Mouse (Mus musculus): ENCODE results near the gene Abhd12b. TPM values are rescaled to one million over a fixed set of nuclear protein-coding genes. Genes with fewer than 3 reads are reported as not detected.
A peak's percentile ranks its signal among the peaks of the same experiment; 100 is the strongest.

Abhd12b gene
- polyA plus RNA-seq, 1 experiment from 2014 or later: not detected

GRCm38 (mm10) chr12:70129105-70129504 lies 24.8 kb upstream of the Abhd12b start:
- H3K27ac ChIP-seq (ENCODE audit: low read depth, low read length): no peak overlapping the region
- H3K27me3 ChIP-seq (ENCODE audit: control insufficient read depth, insufficient read depth, low read length): no peaks in the 10 kb centered on the region
- no peaks in the 10 kb centered on the region for H3K36me3 ChIP-seq (ENCODE audit: control insufficient read depth, insufficient read depth, low read length)
- 24% methylated on average over 5 of the region's 5 CpGs for WGBS (ENCODE audit: insufficient replicate concordance)
- H3K4me1 ChIP-seq (ENCODE audit: control insufficient read depth, insufficient read depth, low read length): no peaks in the 10 kb centered on the region
- H3K9me3 ChIP-seq (replicated peaks; ENCODE audit: control insufficient read depth, low read length): no peaks in the 10 kb centered on the region
- no peak overlapping the region for H3K4me2 ChIP-seq
- ATAC-seq (replicated peaks; ENCODE audit: insufficient number of reproducible peaks, low FRiP score, low TSS enrichment): no peak
- no peak overlapping the region for H3K4me3 ChIP-seq (ENCODE audit: low read depth, low read length)
- H3K9ac ChIP-seq (ENCODE audit: low read depth, low read length): no peak overlapping the region

DNA sequence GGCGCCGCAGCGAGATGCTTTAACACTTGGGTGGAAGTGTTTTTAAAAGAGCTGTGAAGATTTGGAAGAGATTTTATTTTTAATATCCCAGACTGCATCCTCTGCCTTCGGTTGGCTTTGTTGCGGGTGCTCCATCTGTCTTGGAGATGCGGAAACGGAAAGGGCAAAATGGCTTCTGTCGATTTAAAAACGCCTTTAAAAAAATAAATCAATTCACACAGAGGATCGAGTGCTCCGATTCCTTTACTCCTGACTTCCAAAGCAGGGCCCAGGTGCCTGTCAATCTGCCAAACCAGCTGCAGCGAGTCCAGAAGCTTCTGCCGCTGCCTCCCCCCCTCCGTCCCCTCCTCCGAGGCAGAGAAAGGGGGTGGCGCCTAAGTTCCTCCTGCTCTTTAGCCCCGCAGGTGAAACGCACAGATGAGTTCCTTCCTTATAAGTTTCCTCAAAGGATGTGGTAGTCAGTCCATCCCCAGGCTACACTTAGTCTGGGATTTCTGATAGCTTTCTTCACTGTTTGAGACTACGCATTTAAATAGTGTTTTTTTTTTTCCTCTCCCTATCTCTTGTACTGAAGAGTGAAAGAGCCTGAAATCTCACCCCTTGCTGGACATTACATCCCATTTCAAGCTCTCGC lies 22.8 kb upstream of the Abhd12b start:
- Histone ChIP-seq H3K4me2 (peak overlapping the region; percentile 51), H3K4me3 (ENCODE audit: low read depth, low read length) (no peak overlapping the region), H3K9ac (ENCODE audit: low read depth, low read length) (0 out of 2 replicates have a peak overlapping the region, but pooled peaks have one; percentile 4), H3K27me3 (ENCODE audit: control insufficient read depth, insufficient read depth, low read length) (no peaks in the 10 kb centered on the region), H3K4me1 (ENCODE audit: control insufficient read depth, insufficient read depth, low read length) (no peaks in the 10 kb centered on the region), H3K27ac (ENCODE audit: low read depth, low read length) (no peak overlapping the region), H3K36me3 (ENCODE audit: control insufficient read depth, insufficient read depth, low read length) (no peaks in the 10 kb centered on the region), H3K9me3 (replicated peaks; ENCODE audit: control insufficient read depth, low read length) (no peaks in the 10 kb centered on the region)
- 50% methylated on average over 20 of the region's 20 CpGs for WGBS (ENCODE audit: insufficient replicate concordance)
- no peak for ATAC-seq (replicated peaks; ENCODE audit: insufficient number of reproducible peaks, low FRiP score, low TSS enrichment)

GRCm38 (mm10) chr12:70134627-70135235 lies 19.2 kb upstream of the Abhd12b start:
- 87% methylated on average over 20 of the region's 20 CpGs for WGBS (ENCODE audit: insufficient replicate concordance)
- H3K9ac ChIP-seq (ENCODE audit: low read depth, low read length): no peak overlapping the region
- no peaks in the 10 kb centered on the region for H3K36me3 ChIP-seq (ENCODE audit: control insufficient read depth, insufficient read depth, low read length)
- ATAC-seq (replicated peaks; ENCODE audit: insufficient number of reproducible peaks, low FRiP score, low TSS enrichment): no peak
- H3K4me2 ChIP-seq: no peak overlapping the region
- no peak overlapping the region for H3K4me3 ChIP-seq (ENCODE audit: low read depth, low read length)
- H3K9me3 ChIP-seq (replicated peaks; ENCODE audit: control insufficient read depth, low read length): no peaks in the 10 kb centered on the region
- H3K27ac ChIP-seq (ENCODE audit: low read depth, low read length): no peak overlapping the region
- H3K4me1 ChIP-seq (ENCODE audit: control insufficient read depth, insufficient read depth, low read length): no peaks in the 10 kb centered on the region
- no peaks in the 10 kb centered on the region for H3K27me3 ChIP-seq (ENCODE audit: control insufficient read depth, insufficient read depth, low read length)

DNA sequence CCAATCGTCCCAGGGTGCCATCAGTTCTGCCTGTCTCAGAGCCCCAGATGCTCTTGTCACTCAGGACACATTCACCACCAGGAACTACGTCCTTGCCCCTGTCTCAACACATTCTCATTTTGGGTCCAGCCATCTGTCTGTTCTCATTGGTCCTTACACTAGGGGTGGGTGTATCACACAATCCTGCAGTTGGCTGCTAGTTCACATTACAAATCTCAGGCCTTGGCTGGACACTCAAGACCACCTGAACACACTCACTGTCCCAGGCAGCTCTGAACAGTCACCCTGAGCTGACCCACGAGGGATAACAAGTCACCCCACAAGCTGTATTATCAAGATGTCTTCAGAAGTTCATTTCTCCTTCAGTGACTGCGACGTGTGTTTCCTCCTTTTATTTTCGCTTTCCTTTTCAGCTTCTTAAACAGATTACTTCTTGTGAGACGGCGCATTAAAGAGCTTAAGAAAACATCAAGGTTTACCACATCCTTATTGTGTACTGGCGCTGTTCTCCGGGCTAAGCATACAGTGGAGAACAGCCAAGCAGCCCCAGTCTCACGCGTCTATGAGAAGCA lies 17.7 kb upstream of the Abhd12b start:
- no peak overlapping the region for H3K27ac ChIP-seq (ENCODE audit: low read depth, low read length)
- ATAC-seq (replicated peaks; ENCODE audit: insufficient number of reproducible peaks, low FRiP score, low TSS enrichment): no peak

DNA sequence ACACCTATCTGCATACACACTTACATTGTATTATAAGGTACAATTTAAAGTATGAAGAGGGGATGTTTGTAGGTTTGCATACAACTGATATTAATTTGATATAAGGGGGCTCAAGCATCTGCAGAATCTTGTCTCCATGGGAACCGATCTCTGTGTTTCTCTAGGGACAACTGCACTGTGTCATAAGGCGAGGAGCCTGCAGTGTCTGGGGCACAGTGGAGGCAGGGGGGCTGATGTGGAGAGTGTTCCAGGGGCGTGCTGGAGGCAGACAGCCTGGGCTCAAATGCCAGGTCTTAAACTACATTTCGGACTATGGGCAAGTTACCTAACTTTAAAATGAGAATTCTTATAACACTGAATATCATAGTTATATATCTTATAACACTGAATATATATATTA lies 16.8 kb upstream of the Abhd12b start:
- 80% methylated on average over 4 of the region's 4 CpGs for WGBS (ENCODE audit: insufficient replicate concordance)
- Histone ChIP-seq H3K36me3 (ENCODE audit: control insufficient read depth, insufficient read depth, low read length) (no peaks in the 10 kb centered on the region), H3K9ac (ENCODE audit: low read depth, low read length) (no peak overlapping the region), H3K27me3 (ENCODE audit: control insufficient read depth, insufficient read depth, low read length) (no peaks in the 10 kb centered on the region), H3K4me3 (ENCODE audit: low read depth, low read length) (no peak overlapping the region), H3K4me1 (ENCODE audit: control insufficient read depth, insufficient read depth, low read length) (no peaks in the 10 kb centered on the region), H3K4me2 (no peak overlapping the region), H3K27ac (ENCODE audit: low read depth, low read length) (no peak overlapping the region), H3K9me3 (replicated peaks; ENCODE audit: control insufficient read depth, low read length) (no peaks in the 10 kb centered on the region)
- ATAC-seq (replicated peaks; ENCODE audit: insufficient number of reproducible peaks, low FRiP score, low TSS enrichment): no peak

More for the DNA sequence above, 17.7 kb upstream of the Abhd12b start:
- Histone ChIP-seq H3K27me3 (ENCODE audit: control insufficient read depth, insufficient read depth, low read length) (no peaks in the 10 kb centered on the region), H3K36me3 (ENCODE audit: control insufficient read depth, insufficient read depth, low read length) (no peaks in the 10 kb centered on the region), H3K9me3 (replicated peaks; ENCODE audit: control insufficient read depth, low read length) (no peaks in the 10 kb centered on the region), H3K4me2 (no peak overlapping the region), H3K4me1 (ENCODE audit: control insufficient read depth, insufficient read depth, low read length) (no peaks in the 10 kb centered on the region), H3K9ac (ENCODE audit: low read depth, low read length) (no peak overlapping the region), H3K4me3 (ENCODE audit: low read depth, low read length) (no peak overlapping the region)
- WGBS (ENCODE audit: insufficient replicate concordance): 68% methylated on average over 12 of the region's 12 CpGs

DNA sequence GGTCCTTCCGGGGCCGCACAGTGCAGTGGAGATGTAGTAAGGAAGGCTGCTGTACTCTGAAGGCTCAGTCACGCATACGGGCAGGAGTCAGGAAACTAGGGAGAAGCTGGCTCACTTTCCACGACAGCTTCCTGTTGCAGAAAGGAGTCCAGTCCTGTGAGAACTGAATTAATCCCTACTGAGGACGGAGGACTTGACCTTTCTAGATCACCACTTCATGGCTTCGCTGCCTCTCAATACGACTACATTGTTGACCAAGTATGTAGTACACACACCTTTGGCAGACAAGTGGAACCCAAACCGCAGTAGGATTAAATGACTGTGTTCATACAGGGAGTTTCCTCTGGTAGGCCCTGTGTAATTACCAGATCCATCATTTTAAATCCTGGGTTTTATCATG lies 16.3 kb upstream of the Abhd12b start:
- H3K9ac ChIP-seq (ENCODE audit: low read depth, low read length): no peak overlapping the region
- H3K36me3 ChIP-seq (ENCODE audit: control insufficient read depth, insufficient read depth, low read length): no peaks in the 10 kb centered on the region
- no peak overlapping the region for H3K27ac ChIP-seq (ENCODE audit: low read depth, low read length)
- no peaks in the 10 kb centered on the region for H3K27me3 ChIP-seq (ENCODE audit: control insufficient read depth, insufficient read depth, low read length)
- no peak for ATAC-seq (replicated peaks; ENCODE audit: insufficient number of reproducible peaks, low FRiP score, low TSS enrichment)
- no peak overlapping the region for H3K4me2 ChIP-seq
- no peaks in the 10 kb centered on the region for H3K4me1 ChIP-seq (ENCODE audit: control insufficient read depth, insufficient read depth, low read length)
- no peak overlapping the region for H3K4me3 ChIP-seq (ENCODE audit: low read depth, low read length)
- WGBS (ENCODE audit: insufficient replicate concordance): 69% methylated on average over 9 of the region's 9 CpGs
- no peaks in the 10 kb centered on the region for H3K9me3 ChIP-seq (replicated peaks; ENCODE audit: control insufficient read depth, low read length)

DNA sequence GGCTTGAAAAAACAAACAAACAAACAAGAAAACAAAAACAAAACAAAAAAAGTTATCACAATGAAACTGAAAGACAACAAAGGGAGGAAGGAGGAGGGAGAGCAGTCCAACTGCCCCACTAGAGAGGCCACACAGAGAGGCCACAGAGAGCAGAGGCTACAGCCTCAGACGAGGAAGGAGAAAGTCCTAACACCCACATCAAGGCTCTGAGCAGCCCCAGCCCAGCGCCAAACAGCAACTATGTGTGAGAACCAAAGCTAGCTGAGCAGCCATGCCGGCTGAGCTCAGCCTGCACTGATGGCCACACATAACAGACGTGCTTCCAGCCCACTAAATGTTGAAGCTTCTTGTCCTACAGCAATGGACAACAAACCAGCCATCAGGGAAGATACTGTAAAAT lies 14.1 kb upstream of the Abhd12b start:
- no peak overlapping the region for H3K4me3 ChIP-seq (ENCODE audit: low read depth, low read length)
- no peaks in the 10 kb centered on the region for H3K27me3 ChIP-seq (ENCODE audit: control insufficient read depth, insufficient read depth, low read length)
- H3K4me1 ChIP-seq (ENCODE audit: control insufficient read depth, insufficient read depth, low read length): peaks cover 7% of the 10 kb centered on the region; the same call in 1 of the 2 replicates
- WGBS (ENCODE audit: insufficient replicate concordance): 66% methylated on average over 4 of the region's 4 CpGs
- H3K4me2 ChIP-seq: no peak overlapping the region
- no peak for ATAC-seq (replicated peaks; ENCODE audit: insufficient number of reproducible peaks, low FRiP score, low TSS enrichment)
- no peak overlapping the region for H3K27ac ChIP-seq (ENCODE audit: low read depth, low read length)
- H3K9ac ChIP-seq (ENCODE audit: low read depth, low read length): no peak overlapping the region
- H3K9me3 ChIP-seq (replicated peaks; ENCODE audit: control insufficient read depth, low read length): no peaks in the 10 kb centered on the region
- H3K36me3 ChIP-seq (ENCODE audit: control insufficient read depth, insufficient read depth, low read length): no peaks in the 10 kb centered on the region

DNA sequence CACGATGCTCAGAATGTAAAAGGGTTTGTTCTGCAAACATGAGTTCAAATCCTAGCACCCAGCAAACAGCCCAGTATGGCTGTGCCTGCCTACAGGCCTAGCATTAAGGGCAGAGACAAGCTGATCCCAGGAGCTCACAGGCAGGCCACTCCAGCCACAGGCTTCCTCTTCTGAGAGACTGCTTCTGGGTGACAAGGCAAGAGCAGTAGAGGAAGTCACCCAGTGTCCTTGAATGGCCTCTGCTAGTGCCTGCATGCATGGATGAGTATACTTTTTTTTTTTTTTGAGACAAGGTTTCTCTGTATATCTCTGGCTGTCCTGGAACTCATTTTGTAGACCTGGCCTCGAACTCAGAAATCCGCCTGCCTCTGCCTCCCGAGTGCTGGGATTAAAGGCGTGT lies 13.4 kb upstream of the Abhd12b start:
- Histone ChIP-seq H3K27me3 (ENCODE audit: control insufficient read depth, insufficient read depth, low read length) (no peaks in the 10 kb centered on the region), H3K27ac (ENCODE audit: low read depth, low read length) (no peak overlapping the region), H3K9ac (ENCODE audit: low read depth, low read length) (no peak overlapping the region), H3K4me2 (no peak overlapping the region), H3K36me3 (ENCODE audit: control insufficient read depth, insufficient read depth, low read length) (no peaks in the 10 kb centered on the region), H3K9me3 (replicated peaks; ENCODE audit: control insufficient read depth, low read length) (no peaks in the 10 kb centered on the region), H3K4me1 (ENCODE audit: control insufficient read depth, insufficient read depth, low read length) (peaks cover 7% of the 10 kb centered on the region; the same call in 1 of the 2 replicates), H3K4me3 (ENCODE audit: low read depth, low read length) (no peak overlapping the region)
- no peak for ATAC-seq (replicated peaks; ENCODE audit: insufficient number of reproducible peaks, low FRiP score, low TSS enrichment)
- WGBS (ENCODE audit: insufficient replicate concordance): 92% methylated on average over 5 of the region's 5 CpGs
